9 mouse cellular contexts compared by ENCODE assay signal in genomic region chr13:109210403-109210802, GRCm38 (mm10).
A peak's percentile ranks its signal among the peaks of the same experiment; 100 is the strongest.
DNase-seq lines count a peak whose midpoint lies in the region; ATAC-seq and TF ChIP-seq lines count a peak whose summit lies in the region.
"Had no signal": no experiment of that assay in that cellular context is flagged by ENCODE, and none has a peak within 500 bp of the region (broad histone marks: within the 10 kb centered on the region; RNA-seq: fewer than 3 reads in every experiment).

No protein-coding gene starts in this region.

- no peaks in the 10 kb centered on the region for H3K9me3 ChIP-seq in kidney, embryonic 14.5 days (ENCODE audit: control insufficient read depth, low read length)
- no peaks in the 10 kb centered on the region for H3K9me3 ChIP-seq in forebrain, embryonic 12.5 days
- H3K9me3 ChIP-seq in hindbrain, postnatal 0 days (ENCODE audit: low read length), result no peaks in the 10 kb centered on the region
- no peaks in the 10 kb centered on the region for H3K9me3 ChIP-seq in limb, embryonic 11.5 days (ENCODE audit: control insufficient read depth, low read length)
- H3K9me3 ChIP-seq: embryonic facial prominence, embryonic 13.5 days had no signal

- no peak overlapping the region for H3K27ac ChIP-seq in kidney, adult 2 months (ENCODE audit: insufficient read depth, low read depth, low read length)
- H3K27ac ChIP-seq in kidney, embryonic 14.5 days (ENCODE audit: low read depth, low read length), result no peak overlapping the region
- H3K27ac ChIP-seq in bone marrow macrophage, adult 2 months (ENCODE audit: insufficient read depth, low read depth, low read length), result no peak overlapping the region
- no peak overlapping the region for H3K27ac ChIP-seq in forebrain, embryonic 12.5 days
- H3K27ac ChIP-seq in hindbrain, postnatal 0 days, result no peak overlapping the region
- H3K27ac ChIP-seq in limb, embryonic 11.5 days (replicated peaks; ENCODE audit: low read depth, low read length), result no peak overlapping the region
- H3K27ac ChIP-seq: embryonic facial prominence, embryonic 13.5 days had no signal

- TF ChIP-seq POLR2A in kidney, adult 2 months (IDR thresholded peaks at IDR 0.05; ENCODE audit: low read depth, low read length), result no peak
- no peak for TF ChIP-seq POLR2A in bone marrow macrophage, adult 2 months (IDR thresholded peaks at IDR 0.05; ENCODE audit: borderline replicate concordance, low read depth, low read length)

- H3K9ac ChIP-seq in kidney, embryonic 14.5 days (ENCODE audit: low read depth, low read length), result no peak overlapping the region
- H3K9ac ChIP-seq in forebrain, embryonic 12.5 days, result no peak overlapping the region
- H3K9ac ChIP-seq in hindbrain, postnatal 0 days (replicated peaks; ENCODE audit: low read length), result no peak overlapping the region
- no peak overlapping the region for H3K9ac ChIP-seq in limb, embryonic 11.5 days (ENCODE audit: low read length)
- H3K9ac ChIP-seq: embryonic facial prominence, embryonic 13.5 days had no signal

- H3K36me3 ChIP-seq in kidney, adult 2 months (ENCODE audit: control insufficient read depth, insufficient read depth, low read length), result no peaks in the 10 kb centered on the region
- no peaks in the 10 kb centered on the region for H3K36me3 ChIP-seq in kidney, embryonic 14.5 days (ENCODE audit: control insufficient read depth, insufficient read depth, low read length)
- no peaks in the 10 kb centered on the region for H3K36me3 ChIP-seq in forebrain, embryonic 12.5 days (replicated peaks)
- H3K36me3 ChIP-seq in hindbrain, postnatal 0 days (ENCODE audit: insufficient read depth, low read length), result no peaks in the 10 kb centered on the region
- no peaks in the 10 kb centered on the region for H3K36me3 ChIP-seq in limb, embryonic 11.5 days (ENCODE audit: control insufficient read depth, insufficient read depth, low read length)
- H3K36me3 ChIP-seq: embryonic facial prominence, embryonic 13.5 days had no signal

- no peak overlapping the region for H3K4me3 ChIP-seq in kidney, adult 2 months (ENCODE audit: insufficient read depth, low read depth, low read length)
- H3K4me3 ChIP-seq in kidney, embryonic 14.5 days (ENCODE audit: low read length), result no peak overlapping the region
- H3K4me3 ChIP-seq in bone marrow macrophage, adult 2 months (ENCODE audit: insufficient read depth, low read length), result no peak overlapping the region
- H3K4me3 ChIP-seq in forebrain, embryonic 12.5 days (replicated peaks), result no peak overlapping the region
- no peak overlapping the region for H3K4me3 ChIP-seq in hindbrain, postnatal 0 days (ENCODE audit: low read length)
- H3K4me3 ChIP-seq in limb, embryonic 11.5 days (ENCODE audit: low read depth, low read length), result no peak overlapping the region
- H3K4me3 ChIP-seq: embryonic facial prominence, embryonic 13.5 days had no signal

- H3K27me3 ChIP-seq in kidney, adult 2 months (replicated peaks; ENCODE audit: control insufficient read depth, insufficient read depth, low read length), result no peaks in the 10 kb centered on the region
- 0 out of 2 replicates have a peak, but pooled peaks cover 3% of the 10 kb centered on the region for H3K27me3 ChIP-seq in kidney, embryonic 14.5 days (ENCODE audit: control insufficient read depth, insufficient read depth, low read length)
- H3K27me3 ChIP-seq in forebrain, embryonic 12.5 days, result no peaks in the 10 kb centered on the region
- no peaks in the 10 kb centered on the region for H3K27me3 ChIP-seq in hindbrain, postnatal 0 days (ENCODE audit: insufficient read depth, low read length)
- H3K27me3 ChIP-seq in limb, embryonic 11.5 days (ENCODE audit: control insufficient read depth, insufficient read depth, low read length), result no peaks in the 10 kb centered on the region

- WGBS in kidney, adult 2 months, result 2% methylated on average over 4 of the region's 4 CpGs
- WGBS in kidney, embryonic 14.5 days, result 3% methylated on average over 4 of the region's 4 CpGs
- WGBS in forebrain, embryonic 12.5 days, result 2% methylated on average over 4 of the region's 4 CpGs
- WGBS in hindbrain, postnatal 0 days, result 4% methylated on average over 4 of the region's 4 CpGs
- 5% methylated on average over 4 of the region's 4 CpGs for WGBS in limb, embryonic 11.5 days

- no peaks in the 10 kb centered on the region; the same call in 1 of the 2 replicates for H3K4me1 ChIP-seq in kidney, adult 2 months (ENCODE audit: control insufficient read depth, insufficient read depth, low read length)
- no peaks in the 10 kb centered on the region for H3K4me1 ChIP-seq in kidney, embryonic 14.5 days (ENCODE audit: control insufficient read depth, insufficient read depth, low read length)
- H3K4me1 ChIP-seq in bone marrow macrophage, adult 2 months (ENCODE audit: control insufficient read depth, insufficient read depth, low read length), result peaks cover 8% of the 10 kb centered on the region
- no peaks in the 10 kb centered on the region for H3K4me1 ChIP-seq in forebrain, embryonic 12.5 days
- H3K4me1 ChIP-seq in hindbrain, postnatal 0 days (ENCODE audit: insufficient read depth, low read length), result no peaks in the 10 kb centered on the region
- no peaks in the 10 kb centered on the region for H3K4me1 ChIP-seq in limb, embryonic 11.5 days (ENCODE audit: control insufficient read depth, insufficient read depth, low read length)
- H3K4me1 ChIP-seq: embryonic facial prominence, embryonic 13.5 days had no signal

- TF ChIP-seq CTCF in kidney, adult 2 months (conservative IDR thresholded peaks at IDR 0.05; ENCODE audit: insufficient read depth, insufficient read length, low read depth, low read length), result peak; percentile 86
- TF ChIP-seq CTCF in bone marrow macrophage, adult 2 months (IDR thresholded peaks at IDR 0.05; ENCODE audit: low read depth, low read length), result peak; percentile 95
- TF ChIP-seq CTCF in hindbrain, postnatal 0 days (IDR thresholded peaks at IDR 0.05; ENCODE audit: low read depth), result peak; percentile 94

- no peak for ATAC-seq in kidney, embryonic 14.5 days (ENCODE audit: low FRiP score, low TSS enrichment)
- ATAC-seq in forebrain, embryonic 12.5 days (ENCODE audit: low FRiP score), result 0 out of 2 replicates have a peak, but pooled peaks have one; percentile 25
- 0 out of 2 replicates have a peak, but pooled peaks have one; percentile 11 for ATAC-seq in hindbrain, postnatal 0 days
- no peak for ATAC-seq in limb, embryonic 11.5 days (ENCODE audit: insufficient number of reproducible peaks, low FRiP score, low TSS enrichment, low read depth)
- ATAC-seq in neutrophil, adult 5-6 weeks (ENCODE audit: extremely low read depth, insufficient number of reproducible peaks, low FRiP score, poor library complexity, severe bottlenecking), result peak; percentile 68

- H3K4me2 ChIP-seq in kidney, embryonic 14.5 days (replicated peaks; ENCODE audit: low read depth, low read length), result no peak overlapping the region
- H3K4me2 ChIP-seq in forebrain, embryonic 12.5 days, result no peak overlapping the region
- H3K4me2 ChIP-seq in hindbrain, postnatal 0 days (ENCODE audit: low read depth, low read length), result no peak overlapping the region
- no peak overlapping the region for H3K4me2 ChIP-seq in limb, embryonic 11.5 days (ENCODE audit: low read depth, severe bottlenecking)
- H3K4me2 ChIP-seq: embryonic facial prominence, embryonic 13.5 days had no signal

- DNase-seq in kidney, adult 2 months, result peak; percentile 71
- peak; percentile 89 for DNase-seq in hindbrain, postnatal 0 days (ENCODE audit: low spot score)
- peak; percentile 91 for DNase-seq in limb, embryonic 11.5 days (ENCODE audit: low spot score)
- peak; percentile 60 to 83 for DNase-seq in thymus, postnatal 10 days (ENCODE audit: low spot score in 2 of 2)

Comparison
In these comparisons a context has a peak if more than half of its experiments do, and no peak if none do; other contexts are left out.
1. ATAC-seq: peak in forebrain, embryonic 12.5 days (single experiment), hindbrain, postnatal 0 days (single experiment) and neutrophil, adult 5-6 weeks (single experiment); none in kidney, embryonic 14.5 days (single experiment) and limb, embryonic 11.5 days (single experiment).
2. Peak in every context shown above with its lines, with median percentiles within 50 percentile points of each other: DNase-seq and CTCF ChIP-seq.